Mouse (Mus musculus) erythroid progenitor cell, adult 5-6 weeks (primary cell): Measurements from ENCODE around the gene 4430402I18Rik. TPM values are rescaled to one million over a fixed set of nuclear protein-coding genes. Genes with fewer than 3 reads are reported as not detected.
A peak's percentile ranks its signal among the peaks of the same experiment; 100 is the strongest.

Experiments
- ATAC-seq: replicated peaks from 2 replicates; pipeline ENCODE4 v1.8.0; 2016; ENCODE audit warnings: moderate number of reproducible peaks, mild to moderate bottlenecking, moderate TSS enrichment, inconsistent platforms; ENCODE audit not compliant: poor library complexity, low FRiP score, severe bottlenecking
- total RNA-seq, 2 experiments: library from RNA; stranded (forward) in 1 of 2; stranded (reverse) in 1 of 2; fragments of 150-400 nt in 1 of 2; fragments of 186-747, 209-891 nt in 1 of 2; gene quantifications; 2 replicates each; pipeline versions ENCODE4 v1.2.3 to v1.2.4; 2015 to 2017; ENCODE audit warnings: low replicate concordance in 2 of 2

4430402I18Rik gene
- total RNA-seq, 2 experiments from 2014 or later = not detected

- ATAC-seq = no peak
These were observed 2.7 kb upstream of the 4430402I18Rik start for GRCm38 (mm10) chr19:28970251-28970650.

GRCm38 (mm10) chr19:28969231-28969630 is 1.6 kb upstream of the 4430402I18Rik start:
- ATAC-seq = no peak

- ATAC-seq = no peak
These were observed 578 bp upstream of the 4430402I18Rik start for GRCm38 (mm10) chr19:28968178-28968577.

- no peak for ATAC-seq
These were observed 3.1 kb downstream of the 4430402I18Rik start for GRCm38 (mm10) chr19:28964552-28964903.

GRCm38 (mm10) chr19:28963842-28964551 is 3.6 kb downstream of the 4430402I18Rik start, which contains the start of gene Plpp6:
TSS of gene Plpp6 (plus strand) at chr19:28963953.
- ATAC-seq = peak; percentile 85

DNA sequence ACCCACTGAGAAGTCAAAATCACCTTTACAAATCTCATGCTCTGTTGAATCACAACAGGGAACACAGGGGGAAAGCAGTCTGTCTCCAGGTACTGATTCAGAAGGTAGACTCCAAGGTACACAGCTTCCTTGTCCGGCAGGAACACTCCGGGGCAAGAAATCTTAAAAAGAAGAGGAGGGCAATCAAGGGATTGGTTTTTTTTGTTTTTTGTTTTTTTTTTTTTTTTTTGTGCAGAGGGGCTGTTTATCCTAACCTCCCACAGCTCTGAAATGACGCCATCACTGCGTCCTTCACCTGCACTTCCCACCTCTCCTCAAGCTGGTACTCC is 4.1 kb downstream of the 4430402I18Rik start:
- no peak for ATAC-seq

GRCm38 (mm10) chr19:28963113-28963512 is 4.5 kb downstream of the 4430402I18Rik start:
- ATAC-seq = no peak

GRCm38 (mm10) chr19:28951251-28951650 is 16.3 kb downstream of the 4430402I18Rik start:
- ATAC-seq = no peak

DNA sequence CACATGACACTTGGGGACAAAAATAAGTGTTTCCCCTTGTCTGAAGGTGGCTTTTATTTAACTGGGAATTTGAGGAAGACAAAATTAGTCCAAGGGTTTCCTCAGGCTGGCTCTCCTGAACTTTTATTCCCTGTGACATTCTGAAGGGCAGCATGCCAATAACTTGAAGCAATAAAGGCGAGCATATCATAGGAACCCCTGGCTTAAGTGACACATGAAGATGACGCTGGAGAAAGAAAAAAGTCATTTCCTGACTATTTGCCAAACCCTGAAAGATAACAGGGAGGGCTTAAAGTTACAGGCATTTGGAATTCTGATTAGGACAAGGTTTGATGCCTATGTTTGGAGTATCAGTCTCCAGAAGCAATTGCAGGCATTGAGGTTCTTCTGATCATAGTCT is 20.3 kb downstream of the 4430402I18Rik start:
- no peak for ATAC-seq

DNA sequence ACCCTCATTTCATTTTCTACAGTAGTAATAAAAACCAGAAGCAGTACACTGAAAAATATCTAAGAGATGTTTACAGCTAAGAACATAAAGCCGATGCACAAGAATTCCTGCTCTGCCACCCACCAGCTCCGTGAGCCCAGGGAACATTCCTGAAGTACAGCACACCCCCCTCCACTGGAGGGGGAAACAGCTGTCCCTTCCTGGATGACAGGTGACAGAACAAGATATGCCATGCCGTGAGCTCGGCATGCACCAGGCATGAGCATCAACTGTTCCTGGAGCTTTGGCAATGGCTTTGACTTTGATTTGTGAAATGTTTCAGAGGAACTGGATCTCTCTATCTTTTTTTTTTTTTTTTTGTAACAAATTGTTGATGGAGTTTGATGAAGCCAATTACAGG is 20.8 kb downstream of the 4430402I18Rik start:
- no peak for ATAC-seq

DNA sequence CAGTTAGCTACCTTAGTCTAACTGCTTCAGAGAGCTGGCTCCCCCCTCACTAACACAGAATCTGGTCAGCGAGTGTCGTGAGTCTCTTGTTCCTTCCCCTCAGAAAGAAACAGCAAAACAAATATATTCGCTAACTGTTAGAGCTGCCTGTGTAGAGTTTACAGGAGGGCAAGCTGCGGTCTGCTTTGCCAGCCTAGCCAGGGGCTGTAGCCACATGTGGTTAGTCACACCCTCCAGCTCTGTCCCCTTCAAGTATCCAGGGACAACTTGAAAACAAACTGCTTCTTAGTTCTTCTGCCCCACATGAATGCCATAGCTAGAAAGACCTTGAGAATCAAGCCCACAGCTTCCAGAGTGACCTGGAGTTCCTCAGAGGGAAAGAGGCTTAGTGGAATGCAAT is 26.3 kb downstream of the 4430402I18Rik start:
- ATAC-seq = no peak

DNA sequence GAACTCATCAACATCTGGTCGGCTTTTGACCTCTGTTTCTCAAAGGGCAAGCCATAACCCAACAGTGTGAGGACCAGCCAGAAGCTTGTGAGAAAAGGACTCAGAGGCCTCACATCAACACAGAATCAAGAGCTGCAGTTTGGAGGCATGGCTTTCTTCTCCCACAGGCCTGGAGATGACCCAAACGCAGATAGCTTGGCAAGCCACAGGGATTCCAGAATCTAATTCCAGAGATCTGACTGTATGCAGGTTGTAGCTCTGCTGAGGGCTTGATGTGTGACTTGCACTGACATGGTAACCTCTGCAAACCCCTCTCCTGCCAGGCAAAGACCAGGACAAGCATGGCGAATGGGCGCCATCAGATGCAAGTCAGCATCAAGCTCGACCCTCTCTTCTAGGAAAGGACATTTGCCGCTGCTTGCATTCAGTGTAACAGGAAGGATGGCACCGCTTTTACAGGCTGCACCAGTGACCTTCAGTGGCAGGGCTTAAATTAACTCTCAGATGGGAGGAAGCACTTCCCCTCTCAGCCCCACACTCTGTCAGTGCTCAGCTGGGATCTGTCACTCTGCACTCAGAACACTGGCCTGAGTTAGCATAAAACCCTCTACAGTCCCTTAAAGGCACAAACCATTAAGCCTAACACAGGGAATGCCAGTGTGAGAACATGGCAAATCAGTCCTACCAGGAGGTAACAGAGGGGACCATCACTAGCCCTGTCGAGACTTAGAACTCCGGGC is 27.3 kb downstream of the 4430402I18Rik start:
- ATAC-seq = no peak

DNA sequence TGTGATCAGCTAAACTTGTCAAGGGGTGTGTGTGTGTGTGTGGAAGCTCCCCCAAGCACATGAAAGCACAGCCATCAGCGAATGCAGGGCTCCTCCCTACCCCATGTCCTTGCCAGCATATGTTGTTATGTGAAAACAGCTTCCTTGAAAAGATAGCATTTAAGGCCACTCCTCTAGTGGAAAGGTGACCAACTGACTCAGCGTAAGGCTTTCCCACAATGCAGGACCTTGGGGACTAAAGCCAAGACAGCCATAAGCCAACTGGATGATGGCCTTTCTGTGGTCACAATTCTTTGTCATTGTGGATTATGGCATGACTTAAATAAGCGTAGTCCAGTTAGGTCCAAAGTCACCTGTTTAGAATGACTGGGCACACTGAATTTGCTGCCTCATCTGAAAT is 32.7 kb downstream of the 4430402I18Rik start:
- no peak for ATAC-seq

DNA sequence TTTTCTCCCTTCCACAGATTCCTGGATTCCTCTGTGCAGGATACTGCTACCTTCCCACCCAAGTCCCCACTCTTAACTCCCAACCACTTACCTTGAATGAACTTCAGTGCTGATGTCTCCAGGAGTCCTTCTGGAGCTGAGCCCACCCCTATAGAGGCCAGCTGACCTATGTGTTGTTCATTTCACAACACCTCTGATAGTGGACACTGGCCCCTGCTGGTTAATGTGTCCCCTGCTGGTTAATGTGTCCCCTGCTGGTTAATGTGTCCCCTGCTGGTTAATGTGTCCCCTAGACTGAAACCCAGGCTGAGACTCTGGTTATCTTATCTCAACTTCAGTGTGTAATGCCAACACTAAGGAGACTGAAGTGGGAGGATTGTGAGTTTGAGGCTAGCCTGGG is 38.6 kb downstream of the 4430402I18Rik start:
- ATAC-seq = no peak

DNA sequence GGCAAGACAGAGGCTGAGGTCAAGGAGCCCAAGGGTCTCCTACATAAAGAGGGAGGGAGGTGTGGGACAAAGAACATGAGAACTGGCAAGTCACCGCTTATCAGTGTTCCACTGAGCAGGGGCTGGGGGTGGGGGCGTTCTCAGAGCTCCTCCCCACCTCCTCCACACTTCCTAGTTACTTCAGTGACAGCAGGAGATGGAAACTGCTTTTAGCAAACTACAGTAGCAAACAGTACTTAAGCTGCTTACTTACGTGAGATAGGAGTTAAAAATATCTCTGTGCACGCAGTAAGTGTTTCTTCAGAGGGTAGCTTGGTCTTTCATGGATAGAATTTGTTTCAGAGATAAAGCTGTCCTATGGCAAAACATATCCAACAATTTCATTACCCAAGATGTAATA is 40.2 kb downstream of the 4430402I18Rik start:
- ATAC-seq = no peak

DNA sequence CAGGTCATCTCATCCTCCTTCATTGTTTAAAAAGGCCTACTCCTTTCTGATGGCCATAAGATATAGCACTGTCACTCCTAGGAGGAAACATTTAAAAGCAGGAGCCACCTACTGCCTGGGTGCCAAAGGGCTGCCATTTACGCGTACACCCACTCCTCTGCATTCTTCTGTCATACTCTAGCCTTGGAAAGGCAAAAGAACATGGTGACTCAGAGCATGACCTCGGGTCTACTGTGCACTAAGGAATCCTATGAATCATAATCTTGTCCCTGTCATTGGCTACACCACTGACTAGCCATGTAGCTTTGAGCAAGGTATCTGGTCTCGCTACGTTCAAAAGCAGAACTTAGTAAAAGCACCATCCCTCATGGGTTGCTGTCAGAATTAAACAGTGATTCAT is 41.2 kb downstream of the 4430402I18Rik start:
- ATAC-seq = no peak

DNA sequence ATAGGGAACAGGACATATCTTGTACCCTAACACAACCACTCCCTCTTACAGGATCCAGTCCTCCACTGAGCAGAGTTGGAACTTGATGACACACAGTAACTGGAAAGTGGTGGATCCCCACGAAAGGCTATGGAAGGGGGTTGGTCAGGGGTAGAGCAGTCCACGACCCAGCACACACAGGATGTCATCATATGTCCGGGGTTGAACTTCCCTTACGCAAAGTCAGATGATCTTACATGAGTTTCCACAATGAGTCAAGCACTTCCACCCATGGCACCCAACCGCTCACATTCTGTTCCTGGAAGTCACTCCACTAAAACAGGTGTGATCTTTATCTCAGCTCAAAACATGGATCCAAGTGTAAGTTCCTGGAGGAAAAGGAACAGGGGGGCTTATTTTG is 49.8 kb downstream of the 4430402I18Rik start:
- ATAC-seq = no peak

DNA sequence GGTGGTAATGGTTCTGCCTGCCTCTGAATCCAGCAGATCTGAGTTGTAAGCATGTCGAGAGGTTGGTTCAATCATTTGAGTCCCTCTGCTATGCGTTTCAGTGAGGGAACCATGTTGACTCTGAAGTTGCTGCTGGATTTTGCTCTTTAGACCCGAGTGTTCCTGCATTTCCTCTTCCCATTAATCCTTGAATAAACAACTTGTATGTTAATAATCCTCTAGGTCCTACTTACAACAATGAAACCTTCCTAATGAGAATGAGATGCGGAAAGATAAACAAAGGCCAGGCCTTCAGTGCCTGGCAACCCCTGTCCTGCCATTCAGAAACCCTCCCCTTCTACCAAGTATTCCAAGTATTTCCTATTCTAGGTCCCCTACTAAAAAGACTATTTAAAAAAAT is 51.1 kb downstream of the 4430402I18Rik start:
- no peak for ATAC-seq

- no peak for ATAC-seq
These were observed 51.9 kb downstream of the 4430402I18Rik start for GRCm38 (mm10) chr19:28915602-28916250.

- ATAC-seq = no peak
These were observed 53.0 kb downstream of the 4430402I18Rik start for GRCm38 (mm10) chr19:28914598-28914997.

DNA sequence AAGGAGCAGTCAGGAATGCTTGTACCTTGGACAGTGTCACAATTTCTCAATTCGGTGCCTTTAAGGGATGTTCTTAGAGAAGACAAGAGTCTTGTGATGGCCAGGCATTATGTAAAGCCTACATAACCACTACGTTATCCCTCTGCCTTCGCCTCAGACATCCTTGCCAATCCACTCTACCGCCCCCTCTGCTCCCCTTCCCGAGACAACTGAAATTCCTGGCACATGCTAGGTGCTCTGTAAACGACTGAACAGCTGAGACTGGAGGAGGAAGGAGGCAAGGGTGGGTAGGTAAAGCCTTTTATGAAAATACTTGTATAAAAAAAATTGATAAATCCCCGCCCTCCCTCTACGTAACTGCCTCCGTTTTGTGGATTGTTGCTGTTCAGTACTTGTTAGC is 58.9 kb downstream of the 4430402I18Rik start:
- no peak for ATAC-seq
